Mouse (Mus musculus) layer of hippocampus, adult 8-10 months (tissue): ENCODE results near the gene Prkar2a. TPM values are rescaled to one million over a fixed set of nuclear protein-coding genes. Genes with fewer than 3 reads are reported as not detected.

Experiments used
- DNase-seq, 2 experiments: peaks; one replicate each; pipeline ENCODE4 v3.0.0; 2022; ENCODE audit warnings: low spot score in 2 of 2
- total RNA-seq, 4 experiments: library from RNA; stranded (reverse); gene quantifications; 2 replicates each; pipeline ENCODE4 v1.2.4; 2022

Gene Prkar2a
- total RNA-seq, 4 experiments from 2014 or later: 41.1 to 58.2 (median 50.9) TPM

GRCm38 (mm10) chr9:108692226-108693041 lies 3.3 kb downstream of the Prkar2a start:
- peak; percentile 49 to 64 for DNase-seq

- DNase-seq: no peak
Observed at GRCm38 (mm10) chr9:108693946-108694345, 4.8 kb downstream of the Prkar2a start.

- no peak for DNase-seq
Observed at GRCm38 (mm10) chr9:108694533-108694932, 5.4 kb downstream of the Prkar2a start.

- no peak for DNase-seq
Observed at GRCm38 (mm10) chr9:108702476-108702875, 13.4 kb downstream of the Prkar2a start.

- DNase-seq: no peak
Observed at GRCm38 (mm10) chr9:108703373-108704110, 14.4 kb downstream of the Prkar2a start.

DNA sequence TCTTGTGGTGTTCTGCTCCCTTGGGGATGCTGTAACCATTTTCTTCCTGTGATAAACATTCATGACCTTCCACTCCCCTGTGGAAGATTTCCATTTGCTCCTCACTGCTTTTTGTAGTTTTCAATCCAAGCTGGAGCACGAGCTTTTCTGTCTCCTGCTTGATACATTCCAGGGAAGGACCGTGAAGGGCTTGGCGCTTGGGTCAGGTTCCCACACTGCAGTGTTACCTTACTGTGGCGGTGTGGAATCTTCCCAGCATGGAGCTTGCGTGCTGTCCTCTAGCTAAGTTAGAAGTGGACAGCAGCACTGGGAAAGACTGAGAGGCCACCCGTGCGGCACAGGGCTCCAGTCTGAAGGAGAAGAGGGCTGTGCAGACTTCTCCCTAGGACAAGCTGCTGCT lies 15.5 kb downstream of the Prkar2a start:
- no peak for DNase-seq

DNA sequence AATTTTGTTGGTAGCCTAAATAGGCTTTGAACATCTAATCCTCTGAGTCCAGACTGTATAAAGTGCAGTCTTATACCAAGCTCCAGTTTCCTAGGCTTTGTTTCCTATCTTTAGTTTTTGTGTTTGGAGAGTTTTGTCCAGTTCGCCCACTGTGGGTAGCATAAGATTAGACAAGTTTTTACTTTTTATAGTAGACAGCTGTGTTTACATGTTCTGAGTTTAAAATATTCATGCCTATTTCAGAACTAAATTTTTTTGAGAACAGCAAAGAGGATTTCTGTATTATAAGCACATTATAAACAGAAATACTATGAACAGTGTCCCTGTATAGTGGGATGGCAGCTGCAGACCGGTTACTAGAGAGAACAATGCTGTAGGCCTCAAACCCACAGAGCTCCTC lies 18.1 kb downstream of the Prkar2a start:
- no peak for DNase-seq

DNA sequence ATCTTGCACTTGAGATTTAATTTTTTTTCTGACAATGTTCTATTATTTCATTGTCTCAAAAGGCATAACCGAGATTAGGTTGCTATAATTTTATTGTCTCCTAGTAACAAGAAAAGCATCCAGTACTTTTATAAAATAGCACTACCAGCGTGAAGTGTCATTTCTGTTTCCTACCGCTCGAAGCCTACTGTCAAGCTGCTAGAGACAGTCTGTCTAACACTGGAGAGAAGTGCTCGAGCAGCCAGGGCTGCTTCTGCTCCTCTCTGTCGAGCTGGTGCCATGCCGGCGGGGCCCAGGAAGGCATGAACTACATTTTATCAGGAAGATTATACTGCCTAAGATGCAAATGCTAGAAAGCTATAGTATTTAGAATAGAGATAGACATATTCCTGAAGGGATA lies 19.7 kb downstream of the Prkar2a start:
- DNase-seq: no peak

- no peak for DNase-seq
Observed at GRCm38 (mm10) chr9:108710767-108711166, 21.7 kb downstream of the Prkar2a start.

DNA sequence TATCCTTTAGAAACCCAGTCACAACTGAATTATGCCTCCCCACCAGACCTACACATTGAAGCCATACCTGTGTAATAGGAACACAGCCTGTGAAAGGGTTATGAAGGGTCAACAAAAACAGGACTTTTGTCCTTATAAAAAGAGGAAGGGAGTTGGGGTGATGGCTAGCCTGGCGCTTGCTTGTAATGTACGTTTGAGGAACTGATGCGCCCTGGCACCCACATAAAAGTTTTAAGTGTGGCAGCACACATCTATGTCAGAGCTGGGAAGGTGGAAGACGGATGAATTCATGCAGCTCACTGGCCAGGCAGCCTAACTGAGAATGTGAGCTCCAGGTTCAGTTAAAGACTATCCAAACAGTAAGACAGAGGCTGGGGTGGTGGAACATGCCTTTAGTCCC lies 27.1 kb downstream of the Prkar2a start:
- DNase-seq: no peak

DNA sequence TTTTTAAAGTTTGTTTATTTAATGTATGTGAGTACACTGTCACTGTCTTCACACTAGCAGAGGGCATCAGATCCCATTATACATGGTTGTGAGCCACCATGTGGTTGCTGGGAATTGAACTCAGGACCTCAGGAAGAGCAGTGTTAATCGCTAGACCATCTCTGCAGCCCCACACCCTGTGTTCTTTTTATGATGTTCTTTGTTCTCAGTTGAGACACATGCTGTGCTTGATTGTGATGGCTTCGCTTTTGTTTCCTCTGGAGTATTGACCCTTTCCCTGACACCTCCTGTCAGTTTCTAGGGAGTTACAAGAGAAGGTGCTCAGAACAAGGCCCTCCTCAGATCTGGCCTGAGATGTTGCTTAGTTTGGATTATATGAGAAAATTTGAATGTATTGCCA lies 34.6 kb downstream of the Prkar2a start:
- DNase-seq: no peak

- DNase-seq: no peak
Observed at GRCm38 (mm10) chr9:108726116-108726515, 37.0 kb downstream of the Prkar2a start.

GRCm38 (mm10) chr9:108729050-108729449 lies 39.9 kb downstream of the Prkar2a start:
- DNase-seq: no peak

DNA sequence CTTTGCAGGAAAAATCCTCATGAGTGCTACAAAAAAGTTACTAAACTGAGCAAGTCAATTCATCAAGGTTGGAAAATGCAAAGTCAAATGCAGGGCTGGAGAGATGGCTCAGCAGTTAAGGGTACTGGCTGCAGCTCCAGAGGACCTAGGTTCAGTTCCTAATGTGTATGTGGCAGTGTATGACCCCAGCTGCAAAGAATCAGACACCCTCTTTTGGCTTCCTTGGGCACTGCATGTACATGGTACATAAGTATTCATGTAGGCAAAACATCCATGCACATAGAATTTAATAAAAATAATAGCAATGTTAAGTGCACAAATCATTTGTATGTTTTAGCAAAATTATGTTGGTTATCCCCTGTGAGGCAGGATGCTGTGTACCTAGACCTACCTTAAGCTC lies 43.3 kb downstream of the Prkar2a start:
- no peak for DNase-seq

- no peak for DNase-seq
Observed at GRCm38 (mm10) chr9:108734626-108735025, 45.5 kb downstream of the Prkar2a start.

DNA sequence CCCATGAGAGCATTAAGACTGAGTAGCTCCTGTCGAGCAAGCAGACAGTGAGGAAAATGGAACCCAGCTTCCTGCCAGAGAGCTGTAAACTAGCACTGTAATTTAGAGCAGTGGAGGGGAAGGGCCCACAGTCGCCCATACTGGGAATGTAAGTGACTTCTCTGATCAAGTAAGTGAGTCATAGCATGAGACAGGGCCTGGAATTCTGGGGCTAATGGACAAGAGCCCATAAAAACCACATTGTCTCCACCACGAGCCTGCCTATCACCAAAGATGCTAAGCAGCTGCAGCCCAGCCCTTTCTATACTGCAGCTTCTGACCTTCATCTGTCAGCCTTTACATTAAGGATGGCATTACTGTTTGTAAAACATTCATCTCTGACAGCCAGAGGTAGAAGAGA lies 50.1 kb downstream of the Prkar2a start:
- DNase-seq: no peak

DNA sequence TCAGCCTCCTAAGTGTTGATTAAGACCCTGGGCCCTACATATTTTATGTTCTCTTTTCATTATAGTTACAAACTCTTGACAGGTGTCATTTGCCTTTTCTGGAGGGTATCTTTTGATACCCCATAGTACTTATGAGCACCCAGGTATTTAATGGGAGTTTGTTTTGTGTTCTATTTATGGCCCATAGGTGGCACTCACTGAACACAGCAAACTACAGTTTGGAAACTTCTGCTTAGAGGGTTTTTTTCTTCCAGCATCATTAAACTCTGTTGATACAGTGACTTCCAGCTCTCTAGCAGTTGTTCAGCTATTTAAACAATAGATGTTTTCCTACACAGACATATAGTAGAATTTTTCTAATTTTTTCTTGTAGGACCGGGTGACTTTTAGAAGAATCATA lies 50.9 kb downstream of the Prkar2a start:
- DNase-seq: no peak

GRCm38 (mm10) chr9:108742048-108742447 lies 52.9 kb downstream of the Prkar2a start:
- no peak for DNase-seq

- no peak for DNase-seq
Observed at GRCm38 (mm10) chr9:108746876-108747499, 57.9 kb downstream of the Prkar2a start.

GRCm38 (mm10) chr9:108747694-108748093 lies 58.6 kb downstream of the Prkar2a start:
- no peak for DNase-seq

DNA sequence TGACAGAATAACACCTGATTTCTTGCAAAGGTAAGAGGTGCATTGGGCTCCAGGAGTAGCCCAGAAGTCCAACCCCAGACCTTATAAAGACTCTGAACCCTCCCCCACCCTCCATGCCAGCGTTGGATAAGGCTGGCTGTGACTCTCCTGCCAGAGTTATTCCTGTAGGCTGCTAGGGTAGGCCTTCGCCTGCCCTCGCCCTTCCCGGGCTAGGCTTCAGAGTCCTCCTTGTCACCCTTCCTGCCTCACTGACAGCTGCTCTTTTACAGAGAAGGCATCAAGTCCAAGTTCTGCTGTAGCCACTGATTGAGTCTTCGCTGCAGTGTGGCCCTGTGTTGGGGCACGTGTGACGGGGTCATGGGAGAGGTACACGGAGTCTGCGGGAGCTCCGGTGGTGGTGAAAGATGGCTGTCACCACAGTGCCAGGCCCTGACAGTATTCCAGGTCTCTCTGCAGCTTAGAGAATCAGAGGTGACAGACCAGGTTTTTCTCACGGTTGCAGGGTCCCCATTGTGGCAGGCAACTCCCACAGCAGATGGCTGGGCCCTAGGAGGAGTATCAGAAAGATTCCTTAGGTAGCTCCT lies 59.6 kb downstream of the Prkar2a start:
- no peak for DNase-seq

GRCm38 (mm10) chr9:108750616-108751015 lies 61.5 kb downstream of the Prkar2a start:
- DNase-seq: no peak
